Mouse (Mus musculus) myocyte (in vitro differentiated cells): ENCODE data around the gene Klhdc2. TPM values are rescaled to one million over a fixed set of nuclear protein-coding genes. Genes with fewer than 3 reads are reported as not detected.

Experiments used
- H3K27me3 ChIP-seq: one replicate; pipeline ENCODE4 v1.6.1; 2011; ENCODE audit not compliant: control insufficient read depth, insufficient read depth, insufficient read length
- H3K36me3 ChIP-seq: one replicate; pipeline ENCODE4 v1.6.1; 2011; ENCODE audit not compliant: control insufficient read depth, insufficient read depth
- H3K4me2 ChIP-seq: one replicate; pipeline ENCODE4 v1.6.1; 2011; ENCODE audit warnings: low read depth, control low read depth
- H3K4me3 ChIP-seq: one replicate; pipeline ENCODE4 v1.5.1; 2011; ENCODE audit warnings: mild to moderate bottlenecking, control low read depth, moderate library complexity
- H3K79me2 ChIP-seq: one replicate; pipeline ENCODE4 v1.6.1; 2011; ENCODE audit not compliant: control insufficient read depth, insufficient read depth
- H3ac ChIP-seq: one replicate; pipeline ENCODE4 v1.6.1; 2011; ENCODE audit not compliant: control insufficient read depth, insufficient read length
- CEBPB ChIP-seq: IDR thresholded peaks from 2 replicates; pipeline ENCODE4 v1.6.1; 2011; ENCODE audit warnings: mild to moderate bottlenecking, moderate library complexity; ENCODE audit not compliant: poor library complexity, insufficient read depth, severe bottlenecking
- E2F4 ChIP-seq: IDR thresholded peaks from one replicate; pipeline ENCODE4 v1.6.1; 2011; ENCODE audit warnings: mild to moderate bottlenecking, control low read depth, moderate library complexity; ENCODE audit not compliant: insufficient read depth
- MAX ChIP-seq: IDR thresholded peaks from one replicate; pipeline ENCODE4 v1.6.1; 2011; ENCODE audit warnings: low read depth, mild to moderate bottlenecking, control low read depth
- MYOD1 ChIP-seq, 3 experiments: IDR thresholded peaks; one replicate each; pipeline ENCODE4 v1.6.1; 2011; ENCODE audit warnings: control low read depth in 2 of 3, low read depth in 2 of 3, mild to moderate bottlenecking in 2 of 3, moderate library complexity in 1 of 3; ENCODE audit not compliant: insufficient read length in 2 of 3, control insufficient read depth in 1 of 3
- MYOG ChIP-seq, 3 experiments: IDR thresholded peaks; one replicate each; pipeline ENCODE4 v1.6.1; 2011; ENCODE audit warnings: control low read depth in 2 of 3, low read depth in 2 of 3, mild to moderate bottlenecking in 2 of 3; ENCODE audit not compliant: insufficient read length in 2 of 3, control insufficient read depth in 1 of 3, insufficient read depth in 1 of 3
- POLR2A ChIP-seq: IDR thresholded peaks from one replicate; pipeline ENCODE4 v1.6.1; 2011; ENCODE audit warnings: low read depth, mild to moderate bottlenecking, control low read depth, moderate library complexity; ENCODE audit not compliant: insufficient read length
- POLR2AphosphoS2 ChIP-seq: IDR thresholded peaks from one replicate; pipeline ENCODE4 v1.6.1; 2011; ENCODE audit warnings: low read depth, control low read depth; ENCODE audit not compliant: insufficient read length
- REST ChIP-seq: IDR thresholded peaks from one replicate; pipeline ENCODE4 v1.6.1; 2011; ENCODE audit warnings: mild to moderate bottlenecking, control low read depth, moderate library complexity; ENCODE audit not compliant: insufficient read depth, insufficient read length
- SRF ChIP-seq: IDR thresholded peaks from one replicate; pipeline ENCODE4 v1.6.1; 2011; ENCODE audit warnings: low read depth; ENCODE audit not compliant: control insufficient read depth, insufficient read length
- TCF12 ChIP-seq: IDR thresholded peaks from one replicate; pipeline ENCODE4 v1.6.1; 2011; ENCODE audit warnings: mild to moderate bottlenecking, control low read depth; ENCODE audit not compliant: poor library complexity, insufficient read depth, severe bottlenecking
- TCF3 ChIP-seq: IDR thresholded peaks from one replicate; pipeline ENCODE4 v1.6.1; 2011; ENCODE audit warnings: low read depth, control low read depth; ENCODE audit not compliant: insufficient read length
- USF1 ChIP-seq: IDR thresholded peaks from one replicate; pipeline ENCODE4 v1.6.1; 2011; ENCODE audit warnings: low read depth, mild to moderate bottlenecking, control low read depth, moderate library complexity
- polyA plus RNA-seq: library from polyadenylated mRNA; unstranded; fragments of >200 nt; fragmentation: generic; extraction: Trizol; gene quantifications from one replicate; pipeline ENCODE4 v1.2.1, GENCODE M21; 2012; ENCODE audit warnings: missing spikeins

Klhdc2 gene
- polyA plus RNA-seq, 1 experiment: 59.9 TPM

DNA sequence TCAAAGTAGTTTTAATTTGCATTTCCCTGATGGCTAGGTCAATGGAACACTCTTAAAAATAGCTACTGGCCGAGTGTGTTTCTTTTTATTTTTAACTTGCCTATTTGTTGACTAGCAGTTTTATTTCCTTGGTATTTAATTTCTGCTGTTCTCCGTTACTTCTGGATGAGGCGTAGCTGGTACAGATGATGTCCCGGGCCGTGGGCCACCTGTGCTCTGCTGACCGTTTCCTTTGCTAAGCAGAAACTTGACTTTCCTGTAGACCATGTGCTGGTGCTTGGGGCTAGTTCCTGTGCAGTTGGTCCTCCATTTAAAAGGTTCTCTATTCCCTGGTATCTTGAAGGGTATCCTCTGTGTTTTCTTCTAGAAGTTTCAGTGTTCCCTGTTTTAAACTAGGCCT is 4.1 kb upstream of the Klhdc2 start:
- Histone ChIP-seq H3ac (no peak overlapping the region), H3K4me3 (no peak overlapping the region), H3K27me3 (no peaks in the 10 kb centered on the region), H3K79me2 (peaks cover 12% of the 10 kb centered on the region), H3K36me3 (no peaks in the 10 kb centered on the region), H3K4me2 (no peak overlapping the region)
- TF ChIP-seq MAX: no peak
- TF ChIP-seq TCF12: no peak
- no peak for TF ChIP-seq SRF
- TF ChIP-seq REST: no peak
- TF ChIP-seq MYOD1 (IDR thresholded peaks at IDR 0.05; ENCODE audit: control insufficient read depth in 1 of 3, insufficient read length in 2 of 3, low read depth in 2 of 3): no peak
- no peak for TF ChIP-seq USF1
- TF ChIP-seq POLR2AphosphoS2: no peak
- no peak for TF ChIP-seq MYOG (IDR thresholded peaks at IDR 0.05; ENCODE audit: control insufficient read depth in 1 of 3, insufficient read depth in 1 of 3, insufficient read length in 2 of 3, low read depth in 2 of 3)
- TF ChIP-seq E2F4: no peak
- TF ChIP-seq POLR2A: no peak
- TF ChIP-seq CEBPB: no peak
- no peak for TF ChIP-seq TCF3

GRCm38 (mm10) chr12:69293815-69294214 is 2.7 kb upstream of the Klhdc2 start:
- TF ChIP-seq E2F4 (no peak), POLR2A (no peak), USF1 (no peak), MAX (no peak), TCF12 (no peak), MYOG (IDR thresholded peaks at IDR 0.05; ENCODE audit: control insufficient read depth in 1 of 3, insufficient read depth in 1 of 3, insufficient read length in 2 of 3, low read depth in 2 of 3) (no peak), SRF (no peak), REST (no peak), TCF3 (no peak), MYOD1 (IDR thresholded peaks at IDR 0.05; ENCODE audit: control insufficient read depth in 1 of 3, insufficient read length in 2 of 3, low read depth in 2 of 3) (no peak), CEBPB (no peak)
- Histone ChIP-seq H3K4me3 (no peak overlapping the region), H3K79me2 (peaks cover 26% of the 10 kb centered on the region), H3K4me2 (no peak overlapping the region), H3ac (no peak overlapping the region), H3K27me3 (no peaks in the 10 kb centered on the region), H3K36me3 (no peaks in the 10 kb centered on the region)

DNA sequence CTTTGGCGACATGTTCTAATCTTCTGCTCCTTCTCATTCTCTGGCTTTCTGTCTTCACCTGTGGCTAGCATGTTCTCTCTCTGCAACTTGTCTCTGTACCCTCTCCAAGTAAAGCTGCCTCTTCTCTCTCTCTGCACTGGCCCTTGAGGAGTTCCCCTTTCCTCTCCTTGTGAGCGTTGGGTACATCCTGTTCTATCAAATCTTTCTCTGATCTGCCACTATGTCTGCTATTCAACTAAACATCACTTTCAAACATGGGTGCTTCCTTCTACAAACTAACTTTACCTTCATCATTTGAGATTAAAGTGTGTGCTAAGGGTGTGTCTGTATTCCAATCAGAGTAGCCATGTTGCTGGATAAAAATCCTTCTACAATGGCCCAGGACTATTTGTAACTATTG is 1.5 kb upstream of the Klhdc2 start:
- no peak for TF ChIP-seq POLR2AphosphoS2
- TF ChIP-seq MYOD1 (IDR thresholded peaks at IDR 0.05; ENCODE audit: control insufficient read depth in 1 of 3, insufficient read length in 2 of 3, low read depth in 2 of 3): no peak
- no peak for TF ChIP-seq MAX
- TF ChIP-seq MYOG (IDR thresholded peaks at IDR 0.05; ENCODE audit: control insufficient read depth in 1 of 3, insufficient read depth in 1 of 3, insufficient read length in 2 of 3, low read depth in 2 of 3): no peak
- no peak for TF ChIP-seq E2F4
- TF ChIP-seq TCF12: no peak
- TF ChIP-seq CEBPB: no peak
- no peak for TF ChIP-seq SRF
- no peak for TF ChIP-seq POLR2A
- no peak for TF ChIP-seq USF1

DNA sequence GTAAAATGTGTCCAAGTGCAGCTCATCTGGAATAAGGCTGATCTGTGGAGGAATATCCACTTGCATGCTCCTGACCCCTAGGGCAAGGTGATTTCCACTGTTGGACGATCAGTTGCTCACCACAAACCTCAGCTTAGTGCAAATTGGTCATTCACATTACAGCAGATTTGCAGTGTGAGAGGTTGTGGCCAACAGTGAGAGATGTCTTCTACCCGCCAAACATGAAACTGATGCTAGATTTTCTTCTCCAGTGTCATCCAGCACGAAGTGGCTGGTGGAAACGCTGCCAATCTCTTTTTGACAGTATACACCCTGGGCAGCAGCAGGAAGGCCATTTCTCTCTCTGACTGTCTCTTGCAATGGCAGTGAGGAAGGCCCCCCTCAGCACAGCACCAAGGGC is 830 bp upstream of the Klhdc2 start:
- H3K4me3 ChIP-seq: peak overlapping the region; percentile 85

More for the DNA sequence above, 1.5 kb upstream of the Klhdc2 start:
- no peak overlapping the region for H3K4me3 ChIP-seq
- no peaks in the 10 kb centered on the region for H3K36me3 ChIP-seq
- H3K79me2 ChIP-seq: peaks cover 31% of the 10 kb centered on the region
- no peak overlapping the region for H3K4me2 ChIP-seq
- no peaks in the 10 kb centered on the region for H3K27me3 ChIP-seq
- H3ac ChIP-seq: no peak overlapping the region

DNA sequence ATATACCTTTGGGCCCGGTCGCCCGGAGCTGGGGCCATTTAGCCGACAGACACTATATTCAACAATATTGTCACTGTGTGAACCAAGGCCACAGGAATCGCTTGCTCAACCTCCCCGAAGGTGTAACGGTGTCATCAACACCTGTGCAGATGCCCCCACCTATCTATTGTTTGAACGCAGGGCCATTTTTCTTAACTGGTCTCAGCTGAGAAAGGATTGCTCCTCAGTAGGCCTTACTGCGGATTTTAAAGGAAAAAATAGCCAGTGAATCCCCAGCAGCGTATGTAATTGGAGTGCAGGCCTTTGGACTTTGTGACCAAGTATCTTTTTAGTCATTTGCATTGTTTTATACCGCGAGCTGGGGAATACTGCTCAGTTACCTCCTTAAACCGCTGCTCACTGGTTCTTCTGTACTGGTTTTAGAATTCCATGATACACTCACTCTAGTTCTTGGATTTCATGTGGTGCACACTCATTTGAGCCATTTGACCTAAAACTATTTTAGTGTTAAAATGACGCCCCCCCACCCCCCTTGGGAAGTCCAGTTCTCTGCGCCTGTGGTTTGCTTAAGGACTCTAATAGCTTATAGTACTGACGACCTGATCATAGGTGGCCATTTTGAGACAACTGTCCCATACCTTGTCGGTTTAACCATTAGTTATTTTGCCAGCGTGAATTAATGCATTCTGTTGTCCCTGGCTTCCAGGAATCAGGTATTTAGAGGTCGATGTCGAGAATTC is 1.1 kb downstream of the Klhdc2 start:
- TF ChIP-seq TCF12 (no peak), REST (no peak), TCF3 (no peak), MAX (no peak), POLR2AphosphoS2 (no peak), CEBPB (no peak), MYOG (IDR thresholded peaks at IDR 0.05; ENCODE audit: control insufficient read depth in 1 of 3, insufficient read depth in 1 of 3, insufficient read length in 2 of 3, low read depth in 2 of 3) (no peak), SRF (no peak), POLR2A (no peak), E2F4 (no peak), USF1 (no peak), MYOD1 (IDR thresholded peaks at IDR 0.05; ENCODE audit: control insufficient read depth in 1 of 3, insufficient read length in 2 of 3, low read depth in 2 of 3) (no peak)
- H3K36me3 ChIP-seq: peaks cover 8% of the 10 kb centered on the region
- H3ac ChIP-seq: peak overlapping the region; percentile 86
- peaks cover 31% of the 10 kb centered on the region for H3K79me2 ChIP-seq
- H3K27me3 ChIP-seq: no peaks in the 10 kb centered on the region
- H3K4me3 ChIP-seq: peak overlapping the region; percentile 85
- peak overlapping the region; percentile 89 for H3K4me2 ChIP-seq

More for the DNA sequence above, 830 bp upstream of the Klhdc2 start:
- H3K79me2 ChIP-seq: peaks cover 31% of the 10 kb centered on the region
- TF ChIP-seq REST (no peak), MAX (no peak), USF1 (no peak), SRF (no peak), CEBPB (no peak), POLR2AphosphoS2 (no peak), MYOD1 (IDR thresholded peaks at IDR 0.05; ENCODE audit: control insufficient read depth in 1 of 3, insufficient read length in 2 of 3, low read depth in 2 of 3) (no peak)
- H3K36me3 ChIP-seq: no peaks in the 10 kb centered on the region
- H3ac ChIP-seq: no peak overlapping the region
- no peaks in the 10 kb centered on the region for H3K27me3 ChIP-seq
- peak overlapping the region; percentile 87 for H3K4me2 ChIP-seq
